Mouse (Mus musculus) megakaryocyte progenitor cell, adult 5-6 weeks (primary cell): Measurements from ENCODE around the gene Olfr572. TPM values are rescaled to one million over a fixed set of nuclear protein-coding genes. Genes with fewer than 3 reads are reported as not detected.

Experiments used
- ATAC-seq: replicated peaks from 2 replicates; pipeline ENCODE4 v1.8.0; 2016; ENCODE audit warnings: mild to moderate bottlenecking, moderate TSS enrichment, inconsistent platforms; ENCODE audit not compliant: poor library complexity
- total RNA-seq, 2 experiments: library from RNA; stranded (forward) in 1 of 2; stranded (reverse) in 1 of 2; fragments of 157-497, 149-512 nt in 1 of 2; fragments of 200-1000 nt in 1 of 2; gene quantifications; 2 replicates each; pipeline versions ENCODE4 v1.2.3 to v1.2.4; 2015 to 2017

Gene Olfr572
- total RNA-seq (2015) (not detected in 2 replicates), total RNA-seq (2017) (not detected in 2 replicates)

DNA sequence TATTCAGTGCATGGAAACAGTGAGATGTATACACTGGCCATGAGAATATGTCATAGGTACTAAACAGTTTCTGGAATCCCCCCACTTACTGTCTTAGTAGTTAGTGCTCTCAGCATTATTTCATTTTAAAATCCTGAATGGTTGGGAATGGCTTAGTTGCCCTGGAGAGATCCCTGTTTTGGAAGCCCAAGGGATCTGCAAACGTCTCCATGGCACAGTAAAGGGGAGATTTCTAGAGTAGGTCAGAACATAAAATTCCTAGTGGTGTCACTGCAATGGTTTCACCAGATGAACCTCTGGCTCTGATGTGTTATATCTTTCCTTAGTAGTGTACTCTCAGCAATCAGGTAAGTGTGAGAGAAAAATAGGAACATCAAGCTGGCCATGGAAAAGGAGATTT is at the start of gene Olfr572:
Gene Olfr572 (plus strand): TSS at position 301 of the 400 bp plus-strand sequence.
- no peak for ATAC-seq

DNA sequence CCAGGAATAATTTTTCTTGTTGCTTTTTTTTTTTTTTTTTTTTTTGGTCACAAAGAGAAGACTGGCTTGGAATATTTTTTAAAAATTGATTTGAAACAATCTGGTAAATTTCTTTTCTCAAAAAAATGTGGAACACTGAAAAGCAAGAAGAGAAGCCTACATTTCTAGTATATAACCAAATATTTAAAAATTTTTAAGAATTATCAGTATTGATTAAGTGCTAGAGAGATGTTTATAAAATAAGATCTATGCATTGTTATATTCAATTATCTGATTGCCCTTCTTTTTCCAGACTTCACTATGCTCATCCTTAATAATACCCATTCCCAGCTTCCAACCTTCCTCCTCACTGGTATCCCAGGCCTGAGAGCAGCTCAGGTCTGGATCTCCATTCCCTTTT is 47.4 kb upstream of the Olfr572 start, which contains the start of gene Olfr568:
Gene Olfr568 (plus strand): TSS at position 301 of the 400 bp plus-strand sequence.
- ATAC-seq: no peak

DNA sequence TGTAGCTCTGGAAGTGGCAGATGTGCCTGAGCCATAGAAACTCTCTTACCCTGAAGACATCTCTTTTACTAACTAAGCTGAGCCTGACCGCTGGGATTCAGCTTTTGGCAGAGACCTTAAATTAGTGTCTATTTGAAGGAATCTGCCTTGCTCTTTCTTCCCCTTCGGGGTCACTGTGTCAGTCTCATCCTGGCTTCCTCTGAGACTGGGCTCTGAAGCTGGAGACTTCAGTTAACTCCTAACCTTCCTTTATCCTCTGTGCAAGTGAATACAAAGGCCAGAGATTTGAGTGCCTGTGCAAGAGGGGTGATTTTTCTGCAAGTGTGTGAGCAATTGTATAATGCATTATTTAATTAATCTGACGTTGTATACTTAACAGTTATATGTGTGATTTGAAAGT is 33.4 kb upstream of the Olfr572 start, which contains the start of gene Olfr569:
Gene Olfr569 (minus strand): TSS at position 101 of the 400 bp plus-strand sequence.
- ATAC-seq: no peak

DNA sequence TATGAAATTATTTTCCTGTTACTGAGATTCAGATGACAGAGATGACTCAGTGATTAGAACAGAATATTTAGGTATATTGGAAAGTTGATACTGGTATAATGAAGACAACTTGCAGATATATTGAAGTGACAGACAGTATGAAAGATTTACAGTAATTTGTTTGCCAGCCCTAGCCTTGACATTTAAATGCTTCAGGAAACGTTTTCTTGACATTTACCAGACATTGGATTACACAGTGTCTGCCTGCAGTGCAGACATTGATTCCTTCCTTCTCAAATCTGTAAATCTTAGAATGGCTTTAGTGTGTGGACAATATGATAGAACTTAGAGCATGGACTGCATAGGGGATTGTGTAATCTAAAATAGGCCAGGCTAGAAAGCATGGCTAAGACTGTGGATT is 8.9 kb upstream of the Olfr572 start:
- ATAC-seq: no peak

DNA sequence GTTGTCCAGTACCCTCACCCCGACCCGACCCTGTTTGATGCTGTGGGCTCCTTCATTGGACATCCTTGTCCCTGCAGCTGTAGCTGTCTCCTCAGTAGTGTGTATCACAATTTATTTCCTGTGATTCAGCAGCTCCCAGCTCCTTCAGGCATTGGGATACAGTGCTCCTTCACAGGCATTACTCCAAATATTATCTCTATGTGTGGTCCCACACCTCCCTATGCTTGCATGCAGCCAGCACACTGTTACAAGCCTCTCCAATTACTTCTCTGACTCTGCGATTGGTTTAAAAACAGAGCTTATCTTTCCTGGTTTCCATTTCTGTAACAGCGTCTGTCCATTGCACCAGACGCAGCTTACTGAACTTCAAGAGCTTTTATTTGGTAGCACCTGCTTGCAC is 7.8 kb upstream of the Olfr572 start:
- no peak for ATAC-seq

DNA sequence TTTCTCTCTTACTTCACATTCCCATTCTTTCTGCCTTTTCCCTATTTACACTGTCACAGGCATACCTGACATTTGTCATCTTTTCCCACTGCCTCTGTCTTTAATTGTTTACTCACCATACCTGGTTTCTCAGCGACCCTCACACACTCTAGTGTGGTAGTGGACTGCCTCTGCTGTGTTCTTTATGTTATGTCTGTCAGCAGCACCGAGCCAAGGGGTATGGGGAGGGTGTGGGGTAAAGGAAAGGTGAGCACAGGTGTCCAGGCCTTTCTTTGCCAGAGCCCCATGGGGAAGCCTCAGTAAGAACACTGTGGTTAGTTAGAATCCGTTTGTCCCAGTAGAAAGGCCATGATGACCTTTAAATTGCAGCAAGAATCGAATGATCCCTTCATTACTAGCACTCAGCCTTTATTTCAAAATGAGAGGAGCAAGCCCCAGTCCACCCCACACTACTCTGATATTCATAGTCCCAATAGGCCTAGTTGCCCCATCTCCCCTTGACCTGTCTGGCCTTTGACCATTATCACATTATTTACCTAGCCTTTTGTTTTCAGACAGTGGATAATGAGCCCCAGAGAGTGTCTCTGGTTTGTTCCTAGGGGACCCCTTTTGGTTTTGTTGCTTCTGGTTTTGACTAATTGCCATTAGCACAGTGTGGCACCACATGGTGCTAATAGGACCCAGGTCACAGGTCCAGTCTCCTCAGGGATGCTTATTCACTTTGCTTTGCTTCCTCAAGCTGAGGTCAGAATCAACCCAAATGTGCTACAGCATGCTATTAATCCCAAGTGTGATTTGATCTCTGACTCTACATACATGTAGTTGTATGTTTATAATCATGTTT is 7.0 kb upstream of the Olfr572 start, which contains the start of gene Olfr571:
Gene Olfr571 (minus strand): TSS at position 505 of the 844 bp plus-strand sequence.
- ATAC-seq: no peak

DNA sequence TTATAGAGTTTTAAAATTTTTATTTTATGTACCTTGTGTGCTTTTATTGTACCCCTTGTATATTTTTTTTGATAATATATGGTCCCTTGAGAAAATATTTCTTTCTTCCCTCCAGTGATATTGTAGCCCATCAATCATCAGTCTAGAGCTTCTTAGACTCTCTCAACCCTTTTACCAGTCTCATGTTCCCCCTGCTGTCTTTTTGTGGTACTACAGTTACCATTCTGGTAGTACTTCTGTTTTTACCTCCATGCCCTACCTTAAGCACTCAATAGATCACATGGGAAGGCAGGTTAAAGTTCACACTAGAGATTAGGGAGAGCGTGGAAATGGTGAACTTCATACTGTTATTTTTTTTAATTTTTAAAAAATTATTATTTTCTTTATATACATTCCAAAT is 4.6 kb upstream of the Olfr572 start:
- ATAC-seq: peak; percentile 97

DNA sequence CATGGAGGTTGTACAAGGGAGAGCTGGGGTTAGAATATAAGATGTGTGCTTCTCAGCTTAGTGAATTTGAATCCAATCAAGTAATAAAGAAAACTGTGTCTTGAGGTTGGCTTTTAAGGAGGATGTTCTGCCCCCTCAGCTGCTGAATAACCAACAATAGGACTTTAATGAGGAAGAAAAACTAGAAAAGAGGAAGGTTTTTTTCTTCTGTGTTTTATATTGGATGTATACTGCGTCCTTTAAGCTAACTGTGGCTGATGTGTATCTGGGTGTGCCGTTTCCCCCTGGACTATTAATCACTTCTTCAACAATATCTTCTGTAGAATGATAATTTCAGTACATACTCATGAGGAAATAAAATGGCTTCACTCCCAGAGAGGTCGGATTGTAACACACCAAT is 2.9 kb downstream of the Olfr572 start:
- peak; percentile 65 for ATAC-seq

DNA sequence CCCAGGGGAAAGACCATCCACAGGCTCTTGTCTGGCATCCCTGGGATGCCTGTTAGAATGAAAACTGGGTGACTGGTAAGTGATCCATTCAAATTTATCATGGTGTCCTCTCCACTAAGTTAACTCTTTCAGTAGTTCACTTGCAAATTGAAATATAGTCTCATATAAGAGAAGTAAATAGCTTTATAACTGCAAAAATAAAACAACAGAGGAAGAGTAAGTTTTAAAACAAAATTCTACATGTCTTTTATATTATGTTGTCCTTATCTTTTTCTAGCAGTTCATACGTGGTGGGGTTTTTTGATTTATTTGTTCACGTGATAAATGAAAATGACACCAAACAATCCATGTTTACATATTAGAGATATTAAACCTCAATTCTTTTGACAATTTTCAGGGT is 18.3 kb downstream of the Olfr572 start, which contains the start of gene Olfr573-ps1:
Gene Olfr573-ps1 (minus strand): TSS at position 101 of the 400 bp plus-strand sequence.
- no peak for ATAC-seq

DNA sequence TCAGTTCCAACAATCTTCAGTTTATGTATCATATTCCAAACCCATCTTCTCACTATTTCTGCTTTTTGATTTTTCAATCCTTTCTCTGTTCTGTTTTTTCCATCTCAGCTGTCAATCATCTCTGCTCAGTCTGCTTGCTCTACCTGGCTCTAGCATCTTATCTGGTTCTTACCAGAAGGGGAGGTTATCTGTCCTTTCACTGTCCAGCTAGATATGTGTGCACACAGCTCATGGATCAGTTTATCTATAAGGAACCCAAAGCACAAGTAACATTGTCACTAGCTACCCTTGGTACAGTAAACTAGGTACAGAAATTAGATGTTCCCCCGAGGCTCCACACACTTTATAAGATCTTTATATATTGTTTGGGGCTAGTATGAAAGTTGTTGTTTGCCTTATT is 19.2 kb downstream of the Olfr572 start:
- ATAC-seq: no peak

DNA sequence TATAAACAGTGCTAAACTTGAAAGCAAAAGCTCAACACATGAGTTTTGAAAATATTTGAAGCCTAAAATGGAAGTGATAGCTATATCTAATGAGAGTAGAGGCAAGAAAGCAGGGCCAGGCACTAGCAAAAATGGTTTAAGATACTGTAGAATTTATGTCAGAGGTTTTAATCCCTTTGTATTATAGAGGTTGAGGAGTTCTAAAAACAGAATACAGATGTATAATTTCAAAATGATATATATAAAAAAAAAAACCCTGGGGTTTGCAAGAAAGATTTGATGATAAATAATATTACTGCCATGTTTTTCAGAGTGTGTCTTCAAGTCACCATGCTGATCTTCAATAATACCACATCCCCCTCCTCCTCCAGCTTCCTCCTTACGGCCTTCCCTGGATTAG is 24.0 kb downstream of the Olfr572 start, which contains the start of gene Olfr574:
Gene Olfr574 (plus strand): TSS at position 301 of the 400 bp plus-strand sequence.
- ATAC-seq: no peak

DNA sequence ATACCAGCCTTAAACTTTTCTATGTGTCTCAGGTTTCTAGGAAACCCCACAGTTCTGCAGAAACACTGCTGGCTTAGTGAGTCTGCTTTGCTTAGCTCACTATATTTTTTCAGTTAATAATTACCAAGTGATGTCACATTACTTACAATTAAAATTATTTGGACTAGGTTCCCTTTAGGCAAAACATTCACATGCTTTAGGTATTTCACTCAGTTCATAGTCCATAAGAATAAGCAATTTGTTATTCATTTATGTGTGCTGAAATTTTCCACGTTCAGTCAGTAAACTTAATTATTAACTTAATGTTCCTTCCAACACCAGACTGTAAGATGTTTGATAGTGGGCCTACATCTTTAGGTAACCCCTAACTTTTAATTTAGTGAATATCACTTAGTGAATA is 26.5 kb downstream of the Olfr572 start:
- no peak for ATAC-seq

DNA sequence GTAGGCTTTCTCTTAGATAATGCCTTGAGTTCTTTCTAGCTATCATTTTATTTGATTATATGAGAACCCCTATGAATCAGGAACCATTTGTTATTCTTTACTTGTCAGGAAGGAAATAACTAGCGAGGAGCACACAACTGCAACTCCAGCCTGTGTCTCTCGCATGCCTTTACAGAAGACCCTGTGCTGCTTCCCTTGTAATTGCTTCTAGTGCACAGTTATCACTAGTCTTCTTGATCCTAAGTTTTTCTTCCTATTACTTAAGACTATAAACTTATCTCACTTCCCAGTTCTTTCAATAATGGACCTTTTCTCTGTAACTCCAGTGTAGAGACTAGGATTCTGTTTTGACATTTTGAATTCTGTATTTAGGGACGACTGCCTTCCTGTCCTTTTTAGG is 33.9 kb downstream of the Olfr572 start:
- ATAC-seq: no peak

DNA sequence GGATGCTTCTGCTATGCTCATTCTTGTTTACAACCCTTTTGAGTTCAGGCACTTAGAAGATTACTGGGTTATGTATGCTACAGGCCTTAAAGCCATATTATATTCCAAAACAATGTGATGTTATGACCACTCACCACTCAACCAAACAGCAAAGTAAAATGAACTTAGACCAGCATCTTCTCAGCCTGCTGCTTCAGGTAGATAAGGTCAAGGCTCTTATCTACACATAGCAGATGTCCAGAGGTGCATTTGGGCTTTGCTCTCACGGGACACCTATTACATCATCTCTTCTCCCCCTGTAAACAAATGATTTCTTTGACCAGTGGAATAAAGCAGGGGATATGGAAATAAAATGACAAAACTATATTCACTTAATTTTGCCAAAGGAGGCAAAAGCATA is 34.4 kb downstream of the Olfr572 start, which contains the start of gene Olfr575:
Gene Olfr575 (minus strand): TSS at position 183 of the 400 bp plus-strand sequence.
- no peak for ATAC-seq

DNA sequence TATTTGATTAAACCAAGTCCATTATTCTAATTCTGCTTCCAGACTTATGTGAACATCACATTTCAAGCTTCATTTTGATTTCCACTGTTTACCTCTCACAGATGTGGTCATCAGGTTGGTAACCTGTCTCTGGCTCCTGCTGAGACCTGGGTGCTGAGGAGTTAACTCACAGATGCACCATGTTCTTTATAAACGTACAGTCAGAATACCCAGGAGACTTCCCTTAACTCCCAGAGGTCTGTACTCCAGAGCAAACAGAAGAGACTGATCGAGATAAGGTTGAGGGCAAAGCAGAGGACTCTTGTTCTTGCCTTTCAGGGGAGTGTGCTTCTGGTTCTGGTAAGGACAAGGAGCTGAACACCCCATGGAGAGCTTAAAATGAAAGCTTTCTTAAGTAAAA is 38.2 kb downstream of the Olfr572 start, which contains the start of gene Olfr576:
Gene Olfr576 (plus strand): TSS at position 301 of the 400 bp plus-strand sequence.
- no peak for ATAC-seq

DNA sequence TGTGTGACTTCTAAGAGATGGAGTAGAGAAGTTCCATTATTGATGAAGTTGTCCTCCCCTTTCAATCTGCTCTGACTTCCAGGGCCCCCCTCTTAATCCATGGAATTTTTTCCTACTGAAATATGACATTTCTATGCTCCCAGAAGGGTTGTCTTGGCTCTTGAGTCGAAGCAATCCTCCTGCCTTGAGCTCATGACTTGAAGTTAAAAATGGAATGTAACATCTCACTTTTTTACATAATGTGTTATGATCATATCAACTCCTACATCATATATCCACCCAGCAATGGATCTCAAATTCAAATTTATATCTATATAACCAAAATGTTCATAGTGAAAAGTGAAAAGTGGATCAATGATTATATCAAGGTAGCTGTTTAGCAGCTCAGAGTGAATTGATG is 50.2 kb downstream of the Olfr572 start:
- no peak for ATAC-seq

DNA sequence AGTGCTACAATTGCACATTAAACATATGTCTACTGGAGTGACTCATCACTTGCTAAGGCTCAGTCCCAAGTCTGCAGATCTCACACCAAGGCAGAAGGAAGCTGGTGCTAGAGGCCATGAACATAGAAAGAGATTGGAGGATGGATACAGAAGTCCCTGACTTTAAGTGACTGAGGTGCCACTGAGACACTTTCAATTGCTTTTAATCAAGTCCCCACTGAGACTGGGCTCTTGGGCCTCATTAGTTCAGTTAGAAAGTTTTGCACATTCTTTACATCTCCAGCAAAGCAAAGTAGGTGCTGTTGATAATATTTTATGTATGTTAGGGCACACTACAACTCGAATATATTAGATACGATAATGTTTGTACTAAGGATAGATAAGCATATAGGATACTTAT is 51.6 kb downstream of the Olfr572 start, which contains the start of gene Olfr577:
Gene Olfr577 (minus strand): TSS at position 101 of the 400 bp plus-strand sequence.
- no peak for ATAC-seq

Other genes with a start within 250 kb of the Olfr572 start
- 6.1 and 6.4 TPM in 2 replicates for gene Trim68, start 237.1 kb upstream of the Olfr572 start, total RNA-seq (2015)
- 4.8 and 5.6 TPM in 2 replicates for gene Trim68, start 237.1 kb upstream of the Olfr572 start, total RNA-seq (2017)
- gene Olfr557, start 228.5 kb upstream of the Olfr572 start, total RNA-seq (2015): not detected in 2 replicates
- gene Olfr557, start 228.5 kb upstream of the Olfr572 start, total RNA-seq (2017): 0.24 TPM in 1 of 2 replicates, not detected in the other
- gene Olfr558, start 222.2 kb upstream of the Olfr572 start, total RNA-seq (2015): not detected in 2 replicates
- not detected in 2 replicates for gene Olfr558, start 222.2 kb upstream of the Olfr572 start, total RNA-seq (2017)
- gene Olfr33, start 205.3 kb upstream of the Olfr572 start, total RNA-seq (2015): not detected in 2 replicates
- not detected in 2 replicates for gene Olfr33, start 205.3 kb upstream of the Olfr572 start, total RNA-seq (2017)
- gene Olfr559, start 196.9 kb upstream of the Olfr572 start, total RNA-seq (2015): not detected in 2 replicates
- gene Olfr559, start 196.9 kb upstream of the Olfr572 start, total RNA-seq (2017): not detected in 2 replicates
- not detected in 2 replicates for gene Olfr560, start 165.0 kb upstream of the Olfr572 start, total RNA-seq (2015)
- gene Olfr560, start 165.0 kb upstream of the Olfr572 start, total RNA-seq (2017): not detected in 2 replicates
- not detected in 2 replicates for gene Olfr78, start 164.9 kb upstream of the Olfr572 start, total RNA-seq (2015)
- not detected in 2 replicates for gene Olfr78, start 164.9 kb upstream of the Olfr572 start, total RNA-seq (2017)
- not detected in 2 replicates for gene Olfr561, start 153.2 kb upstream of the Olfr572 start, total RNA-seq (2015)
- gene Olfr561, start 153.2 kb upstream of the Olfr572 start, total RNA-seq (2017): not detected in 2 replicates
- not detected in 2 replicates for gene Olfr564, start 120.9 kb upstream of the Olfr572 start, total RNA-seq (2015)
- gene Olfr564, start 120.9 kb upstream of the Olfr572 start, total RNA-seq (2017): not detected in 2 replicates
- not detected in 2 replicates for gene Olfr566, start 65.6 kb upstream of the Olfr572 start, total RNA-seq (2015)
- not detected in 2 replicates for gene Olfr566, start 65.6 kb upstream of the Olfr572 start, total RNA-seq (2017)
- gene Olfr568, start 47.3 kb upstream of the Olfr572 start, total RNA-seq (2015): not detected in 2 replicates
- not detected in 2 replicates for gene Olfr568, start 47.3 kb upstream of the Olfr572 start, total RNA-seq (2017)
- not detected in 2 replicates for gene Olfr569, start 33.5 kb upstream of the Olfr572 start, total RNA-seq (2015)
- not detected in 2 replicates for gene Olfr569, start 33.5 kb upstream of the Olfr572 start, total RNA-seq (2017)
- not detected in 2 replicates for gene Olfr570, start 29.8 kb upstream of the Olfr572 start, total RNA-seq (2015)
- not detected in 2 replicates for gene Olfr570, start 29.8 kb upstream of the Olfr572 start, total RNA-seq (2017)
- not detected in 2 replicates for gene Olfr571, start 6.9 kb upstream of the Olfr572 start, total RNA-seq (2015)
- gene Olfr571, start 6.9 kb upstream of the Olfr572 start, total RNA-seq (2017): not detected in 2 replicates
- not detected in 2 replicates for gene Olfr573-ps1, start 18.2 kb downstream of the Olfr572 start, total RNA-seq (2015)
- not detected in 2 replicates for gene Olfr573-ps1, start 18.2 kb downstream of the Olfr572 start, total RNA-seq (2017)
- not detected in 2 replicates for gene Olfr574, start 24.1 kb downstream of the Olfr572 start, total RNA-seq (2015)
- gene Olfr574, start 24.1 kb downstream of the Olfr572 start, total RNA-seq (2017): not detected in 2 replicates
- not detected in 2 replicates for gene Olfr575, start 34.4 kb downstream of the Olfr572 start, total RNA-seq (2015)
- not detected in 2 replicates for gene Olfr575, start 34.4 kb downstream of the Olfr572 start, total RNA-seq (2017)
- not detected in 2 replicates for gene Olfr576, start 38.3 kb downstream of the Olfr572 start, total RNA-seq (2015)
- gene Olfr576, start 38.3 kb downstream of the Olfr572 start, total RNA-seq (2017): not detected in 2 replicates
- gene Olfr577, start 51.5 kb downstream of the Olfr572 start, total RNA-seq (2015): not detected in 2 replicates
- not detected in 2 replicates for gene Olfr577, start 51.5 kb downstream of the Olfr572 start, total RNA-seq (2017)
- gene Olfr578, start 64.9 kb downstream of the Olfr572 start, total RNA-seq (2015): not detected in 2 replicates
- not detected in 2 replicates for gene Olfr578, start 64.9 kb downstream of the Olfr572 start, total RNA-seq (2017)
- gene Olfr582, start 113.6 kb downstream of the Olfr572 start, total RNA-seq (2015): not detected in 2 replicates
- gene Olfr582, start 113.6 kb downstream of the Olfr572 start, total RNA-seq (2017): not detected in 2 replicates
- not detected in 2 replicates for gene Olfr583, start 126.9 kb downstream of the Olfr572 start, total RNA-seq (2015)
- gene Olfr583, start 126.9 kb downstream of the Olfr572 start, total RNA-seq (2017): not detected in 2 replicates
- not detected in 2 replicates for gene Olfr584, start 157.5 kb downstream of the Olfr572 start, total RNA-seq (2015)
- gene Olfr584, start 157.5 kb downstream of the Olfr572 start, total RNA-seq (2017): not detected in 2 replicates
- not detected in 2 replicates for gene Olfr585, start 173.3 kb downstream of the Olfr572 start, total RNA-seq (2015)
- gene Olfr585, start 173.3 kb downstream of the Olfr572 start, total RNA-seq (2017): not detected in 2 replicates
- not detected in 2 replicates for gene Olfr586, start 201.2 kb downstream of the Olfr572 start, total RNA-seq (2015)
- not detected in 2 replicates for gene Olfr586, start 201.2 kb downstream of the Olfr572 start, total RNA-seq (2017)
- gene Olfr588-ps1, start 216.5 kb downstream of the Olfr572 start, total RNA-seq (2015): not detected in 2 replicates
- not detected in 2 replicates for gene Olfr588-ps1, start 216.5 kb downstream of the Olfr572 start, total RNA-seq (2017)
- gene Olfr589, start 231.9 kb downstream of the Olfr572 start, total RNA-seq (2015): not detected in 2 replicates
- gene Olfr589, start 231.9 kb downstream of the Olfr572 start, total RNA-seq (2017): not detected in 2 replicates